Mouse (Mus musculus) fat pad, adult 2 months (tissue): ENCODE data around the gene Ldhb.

ENCODE experiments used
- DNase-seq: peaks from one replicate; pipeline ENCODE4 v3.0.0-alpha.2; 2011; ENCODE audit warnings: low read depth, low spot score; ENCODE audit errors: extremely low read depth

Ldhb gene

GRCm38 (mm10) chr6:142453311-142453710 lies 54.4 kb downstream of the Ldhb start:
- DNase-seq, result no peak

- DNase-seq, result no peak
These were observed 56.4 kb downstream of the Ldhb start for GRCm38 (mm10) chr6:142451381-142451780.
